Mouse (Mus musculus): ENCODE data around the gene Ssh2.

DNA sequence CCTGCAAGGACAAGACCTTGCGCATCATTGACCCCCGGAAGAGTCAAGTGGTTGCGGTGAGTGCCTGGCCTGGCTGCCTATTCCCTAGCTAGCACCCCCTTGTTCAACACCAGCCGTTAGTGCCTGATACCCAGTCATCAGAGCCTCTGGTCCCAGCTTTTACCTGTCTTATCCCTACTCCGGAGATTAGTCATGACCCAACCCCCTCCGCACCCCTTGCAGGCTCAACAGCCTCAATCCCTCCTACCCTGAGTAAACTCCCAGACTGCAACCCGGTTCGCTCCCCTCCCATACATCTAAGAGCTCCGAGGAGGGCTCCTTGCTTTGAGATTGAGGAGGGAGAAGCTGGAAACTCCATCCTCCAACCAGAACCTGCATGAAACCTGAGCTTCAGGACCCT, 250.5 kb downstream of the Ssh2 start:
- no peak for TF ChIP-seq CTCF (IDR thresholded peaks at IDR 0.05; ENCODE audit: insufficient read depth, low read depth, low read length)
- TF ChIP-seq POLR2A (IDR thresholded peaks at IDR 0.05; ENCODE audit: insufficient read depth, low read depth, low read length), result no peak
